Mouse (Mus musculus) brain, embryonic 14.5 days (tissue): Measurements from ENCODE around the gene Hist2h4.
A peak's percentile ranks its signal among the peaks of the same experiment; 100 is the strongest.

Source experiments
- CTCF ChIP-seq: fragments of 200-500 bp; IDR thresholded peaks from 2 replicates; pipeline ENCODE4 v1.5.1; 2012; ENCODE audit warnings: inconsistent platforms, mild to moderate bottlenecking, moderate library complexity, borderline replicate concordance; ENCODE audit not compliant: insufficient read depth, insufficient read length; ENCODE audit errors: extremely low read depth
- POLR2A ChIP-seq: fragments of 200-500 bp; IDR thresholded peaks from 2 replicates; pipeline ENCODE4 v1.6.1; 2012; ENCODE audit warnings: mild to moderate bottlenecking, inconsistent platforms, borderline replicate concordance; ENCODE audit not compliant: poor library complexity, insufficient read depth, insufficient read length, severe bottlenecking; ENCODE audit errors: extremely low read depth

DNA sequence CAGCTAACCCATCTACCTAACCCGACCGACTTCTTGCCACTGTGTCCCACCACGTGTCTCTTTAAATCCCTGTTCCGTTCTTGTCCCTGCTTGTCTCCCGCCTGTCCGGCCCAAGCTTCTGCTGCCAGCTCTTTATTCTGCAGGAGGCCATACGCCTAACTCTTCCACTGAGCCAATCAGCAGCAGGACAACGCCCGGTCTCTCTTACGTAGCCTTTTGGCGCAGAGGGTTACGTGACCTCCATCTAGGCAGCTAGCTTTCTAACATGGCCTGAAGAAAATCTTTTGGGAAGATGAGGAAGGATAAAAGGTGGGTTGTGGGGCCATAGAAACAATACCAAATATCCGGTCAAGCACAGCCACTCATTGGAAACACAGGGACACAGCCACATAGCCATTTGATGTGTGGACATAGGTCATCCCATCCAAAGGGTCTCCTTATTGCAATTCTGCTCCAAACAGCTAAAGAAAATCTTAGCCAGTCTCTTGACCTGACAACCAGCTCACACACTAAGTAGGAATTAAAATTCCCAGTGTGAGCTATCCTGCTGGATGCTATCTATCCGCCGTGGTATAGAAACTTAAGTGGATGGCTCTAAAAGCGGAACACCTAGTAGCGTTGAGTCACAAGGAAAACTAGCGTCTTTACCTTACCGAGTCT is 765 bp downstream of the Hist2h4 start:
- TF ChIP-seq CTCF (no peak), POLR2A (peak; percentile 24; the same call in 1 of the 2 replicates)
